Mouse (Mus musculus) fibroblast of lung, adult 2 months (primary cell): Measurements from ENCODE around the gene Cadm2.
A peak's percentile ranks its signal among the peaks of the same experiment; 100 is the strongest.

Source experiments
- DNase-seq: peaks from one replicate; pipeline ENCODE4 v3.0.0-alpha.2; 2011; ENCODE audit warnings: low read depth

Gene Cadm2

GRCm38 (mm10) chr16:67124811-67125210 lies 495.9 kb downstream of the Cadm2 start:
- DNase-seq, result no peak

- no peak for DNase-seq
Observed at GRCm38 (mm10) chr16:67122532-67122931, 498.2 kb downstream of the Cadm2 start.

GRCm38 (mm10) chr16:67121781-67122180 lies 498.9 kb downstream of the Cadm2 start:
- DNase-seq, result no peak

GRCm38 (mm10) chr16:67106478-67107061 lies 514.1 kb downstream of the Cadm2 start:
- DNase-seq, result no peak

GRCm38 (mm10) chr16:67096706-67097105 lies 524.0 kb downstream of the Cadm2 start:
- DNase-seq, result no peak

GRCm38 (mm10) chr16:67095916-67096315 lies 524.8 kb downstream of the Cadm2 start:
- DNase-seq, result no peak

- no peak for DNase-seq
Observed at GRCm38 (mm10) chr16:67089747-67090146, 531.0 kb downstream of the Cadm2 start.

- DNase-seq, result no peak
Observed at GRCm38 (mm10) chr16:67079318-67079717, 541.4 kb downstream of the Cadm2 start.

GRCm38 (mm10) chr16:67076169-67076895 lies 544.4 kb downstream of the Cadm2 start:
- DNase-seq, result no peak

- DNase-seq, result no peak
Observed at GRCm38 (mm10) chr16:67068461-67068860, 552.2 kb downstream of the Cadm2 start.

- DNase-seq, result no peak
Observed at GRCm38 (mm10) chr16:67030918-67031317, 589.8 kb downstream of the Cadm2 start.

GRCm38 (mm10) chr16:67019856-67020255 lies 600.9 kb downstream of the Cadm2 start:
- no peak for DNase-seq

GRCm38 (mm10) chr16:67017710-67018109 lies 603.0 kb downstream of the Cadm2 start:
- peak; percentile 11 for DNase-seq

- no peak for DNase-seq
Observed at GRCm38 (mm10) chr16:67003161-67003560, 617.5 kb downstream of the Cadm2 start.

GRCm38 (mm10) chr16:67001707-67002106 lies 619.0 kb downstream of the Cadm2 start:
- no peak for DNase-seq

GRCm38 (mm10) chr16:66997461-66997860 lies 623.2 kb downstream of the Cadm2 start:
- DNase-seq, result no peak

- DNase-seq, result no peak
Observed at GRCm38 (mm10) chr16:66987741-66988140, 633.0 kb downstream of the Cadm2 start.

- no peak for DNase-seq
Observed at GRCm38 (mm10) chr16:66986879-66987278, 633.8 kb downstream of the Cadm2 start.

- no peak for DNase-seq
Observed at GRCm38 (mm10) chr16:66970912-66971311, 649.8 kb downstream of the Cadm2 start.

GRCm38 (mm10) chr16:66969520-66970144 lies 651.1 kb downstream of the Cadm2 start:
- no peak for DNase-seq

- DNase-seq, result peak; percentile 6
Observed at GRCm38 (mm10) chr16:66968336-66968735, 652.4 kb downstream of the Cadm2 start.

- DNase-seq, result peak; percentile 15
Observed at GRCm38 (mm10) chr16:66967686-66968085, 653.0 kb downstream of the Cadm2 start.

GRCm38 (mm10) chr16:66959146-66959545 lies 661.6 kb downstream of the Cadm2 start:
- DNase-seq, result no peak
